Mouse (Mus musculus) left cerebral cortex, adult 18-20 months (tissue): ENCODE data around the gene Kazn. TPM values are rescaled to one million over a fixed set of nuclear protein-coding genes. Genes with fewer than 3 reads are reported as not detected.

Source experiments
- DNase-seq, 2 experiments: peaks; one replicate each; pipeline ENCODE4 v3.0.0; 2021 to 2022; ENCODE audit warnings: low spot score in 2 of 2, mixed read lengths in 1 of 2
- total RNA-seq, 2 experiments: library from RNA; stranded (reverse); gene quantifications; 2 replicates each; pipeline ENCODE4 v1.2.3; 2021

Kazn gene
- total RNA-seq, 2 experiments from 2014 or later = 76.8 to 79.4 TPM

DNA sequence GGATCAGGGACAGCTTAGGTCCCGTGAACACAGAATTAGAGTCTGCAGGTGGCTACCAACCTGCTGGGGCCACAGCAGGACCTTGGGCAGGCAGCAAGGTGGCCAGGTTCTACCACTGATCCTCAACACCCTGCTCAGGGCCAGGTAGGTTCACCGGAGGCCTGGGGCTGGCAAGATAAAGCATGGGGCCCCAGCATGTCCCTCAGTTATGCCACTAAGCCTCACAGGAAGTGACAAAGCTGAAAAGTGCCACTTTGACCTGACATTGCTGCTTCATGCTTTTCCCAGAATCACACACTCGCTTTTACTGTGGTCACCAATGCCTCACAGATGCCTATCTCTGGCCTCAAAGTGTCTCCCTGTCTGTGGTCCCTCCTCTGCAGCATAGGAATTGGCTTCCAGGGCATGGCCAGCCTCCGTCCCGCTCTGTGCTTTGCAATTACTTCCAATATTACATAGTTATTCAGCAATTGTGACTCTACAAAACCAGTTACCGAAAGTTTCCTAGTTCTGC, 111.9 kb downstream of the Kazn start:
- DNase-seq = no peak

DNA sequence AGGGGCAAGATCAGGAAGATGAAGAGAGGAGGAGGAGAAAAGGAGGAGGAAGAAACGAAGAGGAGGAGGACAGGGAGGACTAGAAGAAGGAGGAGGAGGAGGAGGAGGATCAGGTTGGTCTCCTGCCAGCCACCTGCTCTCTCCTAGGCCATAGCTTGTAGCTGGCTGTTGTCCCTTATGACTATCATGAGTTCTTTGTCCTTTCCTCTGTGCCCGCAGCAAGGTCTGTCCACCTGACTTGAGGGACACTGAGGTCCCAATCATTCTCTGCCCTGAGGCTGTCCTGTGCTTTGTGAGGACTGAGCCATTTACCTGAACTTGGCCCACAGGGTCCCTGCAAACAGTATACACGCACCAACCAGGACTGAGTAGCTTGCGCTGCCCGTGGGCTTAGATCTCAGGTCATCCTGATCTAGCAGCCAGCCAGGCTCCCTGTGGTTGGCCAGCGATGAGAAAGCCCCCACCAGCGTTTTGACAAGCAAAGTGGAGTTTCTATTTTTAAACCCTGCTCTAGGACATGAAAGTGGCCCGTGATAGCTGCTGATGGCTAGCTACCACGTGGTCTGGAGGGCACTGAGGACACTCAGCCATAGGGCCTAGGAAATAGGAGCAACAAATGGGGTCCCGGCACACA, 112.4 kb downstream of the Kazn start:
- DNase-seq = no peak

DNA sequence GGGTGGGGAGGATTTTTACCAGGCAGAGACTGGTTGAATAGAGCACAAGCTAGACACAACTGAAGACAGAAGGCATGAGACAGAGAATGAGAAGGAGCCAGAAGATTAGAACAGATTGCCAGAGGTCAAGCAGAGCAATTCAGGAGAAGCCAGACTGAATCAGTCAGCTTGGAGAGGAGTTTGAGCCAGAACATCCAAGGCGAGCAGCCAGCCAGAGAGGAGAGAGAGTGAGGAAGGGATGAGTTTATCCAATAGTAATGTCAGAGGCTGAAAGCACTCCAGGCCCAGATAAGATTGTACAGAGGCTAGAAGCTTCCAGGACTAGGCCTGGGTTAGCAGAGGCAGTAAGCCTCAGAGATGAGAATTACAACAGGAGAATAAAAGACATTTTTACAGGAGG, 118.0 kb downstream of the Kazn start:
- no peak for DNase-seq

DNA sequence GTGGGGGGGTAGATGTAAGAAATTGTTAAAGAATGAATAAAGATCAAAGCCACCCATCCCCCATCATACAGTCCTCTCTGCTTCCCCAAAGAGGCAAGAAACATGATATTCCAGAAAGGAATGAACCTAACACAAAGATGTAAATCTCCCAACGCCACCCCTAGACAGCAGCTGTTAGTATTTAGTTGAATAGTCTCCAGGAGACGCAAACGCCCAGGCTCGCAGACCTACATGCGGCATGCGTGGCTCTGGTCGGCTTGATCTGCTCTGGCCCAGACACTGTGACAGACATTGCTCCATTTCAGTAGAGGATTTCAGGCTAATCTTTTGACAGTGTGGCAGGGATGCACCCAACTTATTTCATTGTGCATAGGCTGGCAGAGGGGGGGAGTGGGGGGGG, 120.7 kb downstream of the Kazn start:
- DNase-seq = no peak

DNA sequence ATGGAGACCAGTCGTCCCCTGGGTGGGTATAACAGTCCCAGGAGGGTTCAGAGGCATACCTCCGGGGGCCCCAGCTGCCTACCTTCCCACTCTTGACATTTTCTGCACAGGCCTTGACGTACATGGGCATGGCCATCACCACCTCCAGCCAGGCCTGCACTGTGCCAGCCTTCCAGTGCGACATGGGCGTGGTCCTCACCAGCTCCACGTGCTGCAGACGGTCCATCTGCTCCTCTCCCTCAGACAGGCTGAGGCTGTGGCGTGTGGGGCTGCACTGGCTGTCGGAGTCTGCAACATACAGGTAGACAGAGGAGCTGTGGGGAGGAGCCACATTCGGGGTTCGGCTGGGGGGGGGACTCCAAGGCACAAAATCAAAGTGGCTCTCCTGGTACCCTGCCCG, 121.2 kb downstream of the Kazn start:
- DNase-seq = no peak

DNA sequence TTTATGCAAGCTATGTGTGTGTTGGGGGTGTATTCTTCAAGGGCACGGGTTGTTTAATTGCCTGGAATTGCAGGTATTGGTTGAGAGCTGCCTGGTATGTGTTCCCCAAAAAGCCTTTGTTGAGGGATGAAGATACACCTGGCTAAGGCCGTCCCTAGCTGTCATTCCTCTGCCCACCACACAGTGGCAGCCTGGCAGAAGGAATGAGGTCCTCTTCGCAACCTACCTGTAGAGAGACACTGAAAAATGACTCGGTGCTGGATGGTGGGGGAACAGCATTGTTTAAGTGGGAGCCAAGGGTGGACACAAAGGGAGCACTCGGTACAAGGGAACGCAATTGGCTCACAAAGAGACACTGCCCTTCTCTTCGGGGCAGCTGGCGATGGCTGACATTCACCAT, 125.9 kb downstream of the Kazn start:
- DNase-seq = peak; percentile 38 to 56

DNA sequence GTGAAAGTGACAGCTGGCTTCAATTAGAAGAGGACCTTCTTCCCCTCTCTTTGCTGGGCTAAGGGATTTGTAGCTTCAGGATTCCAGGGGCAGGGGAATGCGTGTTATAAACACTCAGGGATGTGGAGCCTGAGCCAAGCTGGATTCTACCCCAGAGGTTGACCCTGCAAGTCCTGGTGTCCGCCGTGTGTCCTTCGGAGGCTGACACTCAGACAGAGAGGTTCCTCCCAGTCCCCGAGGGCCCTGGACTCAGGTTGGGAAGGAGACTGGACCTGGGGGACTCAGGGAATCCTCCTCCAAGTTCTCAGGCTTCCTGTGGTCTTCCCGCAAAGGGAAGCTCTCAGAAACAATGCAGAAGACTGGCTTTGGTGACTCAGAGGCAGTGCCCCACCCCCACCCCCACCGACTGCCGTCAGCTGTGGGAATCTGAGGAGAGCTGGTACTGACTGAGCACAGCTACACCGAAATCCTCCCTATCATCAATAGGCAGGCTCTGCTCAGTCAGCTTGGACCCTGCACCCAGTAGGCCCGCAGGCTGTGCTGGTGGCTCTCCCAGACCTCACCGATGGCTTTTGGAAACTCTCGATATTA, 136.0 kb downstream of the Kazn start:
- no peak for DNase-seq

DNA sequence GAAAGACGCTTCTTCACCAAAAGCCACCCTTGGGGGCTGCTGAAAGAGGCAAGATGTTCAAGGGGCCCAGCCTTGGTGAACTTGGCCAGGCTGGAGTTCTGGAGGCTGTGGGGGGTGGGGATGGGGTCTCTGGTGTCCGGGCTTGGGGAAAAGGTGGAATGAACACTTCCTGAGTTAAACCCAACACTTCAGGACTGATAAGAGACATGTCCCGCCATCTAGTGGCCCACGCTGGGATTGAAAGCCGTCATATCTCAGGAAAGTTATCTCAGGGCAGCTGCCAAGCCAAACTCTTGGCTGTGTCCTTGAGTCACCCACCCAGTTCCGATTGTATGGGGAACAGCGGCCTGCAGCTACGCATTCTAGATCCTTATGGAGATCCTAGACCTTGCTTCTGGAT, 140.9 kb downstream of the Kazn start:
- peak; percentile 79 to 81 for DNase-seq

DNA sequence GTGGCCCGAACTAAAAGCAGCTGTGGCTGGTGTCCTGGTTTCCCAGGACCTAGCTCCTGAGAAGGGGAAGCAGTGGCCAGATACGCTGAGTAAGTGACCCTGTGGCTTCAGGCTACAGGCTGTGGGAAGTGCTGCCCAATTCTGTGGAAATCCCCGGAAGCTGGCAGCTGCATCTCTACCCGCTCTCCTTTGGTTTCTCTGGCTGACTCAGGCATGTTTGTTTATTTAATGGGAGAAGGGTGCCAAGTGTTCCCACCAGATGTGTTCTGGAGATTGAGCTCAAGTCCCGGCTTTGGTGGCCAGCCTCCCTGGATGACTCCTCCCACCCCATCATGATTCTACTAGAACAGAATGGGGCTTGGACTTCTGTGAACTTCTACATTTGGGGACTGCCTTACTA, 141.3 kb downstream of the Kazn start:
- DNase-seq = no peak

DNA sequence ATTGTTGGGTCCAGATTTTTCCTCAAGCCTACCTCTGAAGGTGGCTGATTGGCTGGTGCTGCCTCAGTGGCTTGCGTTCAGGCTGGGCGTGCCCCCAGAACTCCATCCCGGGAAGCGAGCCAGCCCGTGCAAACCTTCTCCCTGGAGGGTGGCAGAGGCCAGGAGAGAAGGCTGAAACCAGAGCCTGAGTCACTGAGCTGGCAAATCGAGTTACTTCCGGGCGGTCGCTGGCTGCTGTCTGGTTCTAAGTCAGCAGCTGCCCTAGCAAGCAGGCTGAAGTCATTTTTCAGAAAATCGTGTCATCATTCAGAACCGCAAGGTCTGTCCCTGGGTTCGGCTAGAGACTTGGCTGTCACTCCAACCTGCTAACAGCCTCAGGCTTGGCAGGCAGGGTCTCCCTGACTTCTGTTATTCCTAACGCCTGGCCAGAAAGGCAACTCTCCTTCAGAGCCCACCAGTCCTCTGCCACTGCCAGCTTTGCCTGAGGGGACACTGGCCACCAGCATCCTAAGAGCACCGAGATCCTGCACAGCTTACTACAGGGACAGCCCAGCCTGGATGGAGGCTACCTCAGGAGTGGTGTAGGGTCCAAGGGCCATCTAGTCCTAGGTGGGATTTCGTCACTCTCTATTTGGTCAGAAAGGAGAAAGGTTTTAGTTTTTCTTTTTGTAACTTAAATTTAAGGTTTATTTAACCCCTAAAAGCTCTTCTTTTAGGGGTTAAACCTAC, 143.5 kb downstream of the Kazn start:
- DNase-seq = no peak

DNA sequence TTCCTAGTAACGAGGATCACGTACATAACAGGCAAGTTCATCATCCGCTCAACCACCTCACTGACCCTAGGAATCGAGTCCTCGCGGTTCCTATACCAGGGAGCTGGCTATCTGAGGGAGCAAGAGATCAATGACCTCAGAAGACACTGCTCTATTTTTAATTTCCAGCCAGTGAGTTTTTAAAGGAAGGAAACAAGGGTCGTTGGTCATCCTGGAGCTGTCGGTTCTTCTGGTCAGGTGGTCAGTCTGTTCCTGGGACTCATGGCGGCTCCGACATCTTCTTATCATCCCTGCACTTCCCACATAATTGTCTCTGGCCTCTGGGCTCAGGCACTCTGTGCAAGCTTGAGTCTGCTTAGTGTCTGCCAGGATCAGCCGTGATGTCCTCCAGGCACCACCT, 144.8 kb downstream of the Kazn start:
- DNase-seq = no peak

DNA sequence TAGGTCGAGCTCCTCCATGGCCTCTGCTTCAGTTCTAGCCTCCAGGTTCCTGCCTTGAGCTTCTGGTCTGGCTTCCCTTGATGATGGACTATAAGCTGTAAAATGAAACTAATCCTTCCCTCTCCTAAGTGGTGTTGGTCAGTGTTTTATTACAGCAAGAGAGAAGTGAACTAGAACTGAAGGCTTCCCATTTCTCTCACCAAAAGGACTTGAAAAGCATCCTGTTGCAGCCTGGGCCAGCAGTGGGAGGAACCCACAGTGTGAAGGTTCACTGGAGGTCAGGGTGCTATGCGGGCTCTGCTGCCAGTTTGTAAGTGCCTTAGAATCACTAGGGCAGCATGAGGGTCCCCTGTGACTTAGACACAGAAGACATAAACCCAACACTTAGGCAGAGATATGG, 148.1 kb downstream of the Kazn start:
- no peak for DNase-seq

DNA sequence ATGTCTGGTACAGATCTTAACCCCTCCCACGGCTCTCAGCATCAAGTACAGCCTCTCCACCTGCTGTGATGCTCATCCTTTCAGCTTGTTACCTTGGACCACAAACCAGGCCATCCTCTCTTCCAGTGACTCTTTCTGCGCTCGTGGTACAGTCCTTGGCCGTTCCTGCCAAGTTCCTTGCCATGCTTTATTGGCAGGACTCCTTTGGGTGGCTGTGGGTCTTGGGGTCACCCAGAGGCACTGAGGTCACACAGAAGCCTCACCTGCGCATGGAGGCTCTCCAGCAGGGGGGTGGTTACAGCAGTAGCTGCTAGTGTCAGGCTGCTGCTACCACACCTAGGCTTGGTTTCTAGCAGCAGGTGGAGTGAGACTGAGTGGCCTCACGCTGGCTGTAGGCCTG, 149.2 kb downstream of the Kazn start:
- DNase-seq = no peak

DNA sequence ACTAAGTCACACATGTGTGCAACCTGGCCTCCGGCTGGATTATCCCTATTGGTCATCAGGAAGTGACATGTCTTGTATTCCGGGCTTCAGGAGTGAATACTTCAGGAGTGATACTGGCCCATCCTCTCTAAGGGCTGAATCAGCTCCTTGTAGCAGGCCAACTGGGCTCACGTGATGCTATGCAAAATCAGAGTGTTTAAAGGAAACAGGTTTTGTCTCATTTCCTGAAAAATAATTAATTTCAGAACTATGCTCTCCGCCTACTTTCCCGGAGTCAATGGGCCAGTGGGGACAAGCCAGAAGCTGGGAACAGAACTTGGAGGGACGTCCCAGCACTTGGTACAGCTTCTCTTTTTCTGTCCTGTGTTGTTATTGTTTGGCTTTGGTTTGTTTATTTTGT, 150.4 kb downstream of the Kazn start:
- DNase-seq = no peak

DNA sequence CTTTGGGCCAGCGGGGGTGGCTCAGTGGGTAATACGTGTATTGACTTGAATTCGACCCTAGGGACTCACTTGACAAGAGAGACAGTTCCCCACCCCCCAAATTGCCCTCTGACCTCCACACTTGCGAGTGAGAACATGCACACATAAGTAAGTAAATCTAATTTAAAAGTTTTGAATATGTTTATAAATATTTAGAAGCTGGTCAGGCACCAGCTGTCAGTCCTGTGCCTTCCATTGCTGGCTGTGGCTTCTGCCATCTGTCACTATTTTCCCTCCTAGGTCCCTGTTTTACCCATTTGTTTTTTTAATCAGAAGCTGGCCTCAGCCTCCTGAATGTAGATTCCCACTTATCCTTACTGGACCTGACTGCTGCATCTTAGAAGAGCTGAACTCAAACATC, 150.8 kb downstream of the Kazn start:
- DNase-seq = no peak

DNA sequence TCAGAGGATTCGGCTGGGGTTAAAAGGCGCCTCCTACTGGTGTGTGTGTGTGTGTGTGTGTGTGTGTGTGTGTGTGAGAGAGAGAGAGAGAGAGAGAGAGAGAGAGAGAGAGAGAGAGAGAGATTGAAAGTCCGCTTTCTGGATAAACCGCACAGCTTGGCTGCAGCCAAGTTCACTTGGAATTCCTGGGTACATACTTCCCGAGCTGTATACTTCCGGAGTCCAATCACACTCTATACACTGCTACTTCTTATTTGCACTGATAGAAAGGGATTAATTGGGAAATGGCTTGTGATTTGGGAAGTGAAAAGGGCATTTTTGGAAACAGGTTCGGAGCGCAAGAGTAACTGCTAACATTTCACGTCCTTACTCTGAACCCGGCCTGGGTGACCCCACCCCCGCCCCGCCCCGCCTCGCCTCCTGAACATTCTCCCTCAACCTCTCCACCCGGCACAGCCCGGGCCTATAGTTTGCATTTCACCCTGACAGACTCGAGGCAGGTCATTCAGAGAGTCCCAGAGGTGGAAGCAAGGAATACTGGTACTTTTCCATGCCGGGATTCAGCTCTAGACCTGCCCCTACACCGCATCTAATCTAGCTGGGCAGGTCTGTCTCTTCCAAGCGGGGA, 154.2 kb downstream of the Kazn start:
- no peak for DNase-seq

DNA sequence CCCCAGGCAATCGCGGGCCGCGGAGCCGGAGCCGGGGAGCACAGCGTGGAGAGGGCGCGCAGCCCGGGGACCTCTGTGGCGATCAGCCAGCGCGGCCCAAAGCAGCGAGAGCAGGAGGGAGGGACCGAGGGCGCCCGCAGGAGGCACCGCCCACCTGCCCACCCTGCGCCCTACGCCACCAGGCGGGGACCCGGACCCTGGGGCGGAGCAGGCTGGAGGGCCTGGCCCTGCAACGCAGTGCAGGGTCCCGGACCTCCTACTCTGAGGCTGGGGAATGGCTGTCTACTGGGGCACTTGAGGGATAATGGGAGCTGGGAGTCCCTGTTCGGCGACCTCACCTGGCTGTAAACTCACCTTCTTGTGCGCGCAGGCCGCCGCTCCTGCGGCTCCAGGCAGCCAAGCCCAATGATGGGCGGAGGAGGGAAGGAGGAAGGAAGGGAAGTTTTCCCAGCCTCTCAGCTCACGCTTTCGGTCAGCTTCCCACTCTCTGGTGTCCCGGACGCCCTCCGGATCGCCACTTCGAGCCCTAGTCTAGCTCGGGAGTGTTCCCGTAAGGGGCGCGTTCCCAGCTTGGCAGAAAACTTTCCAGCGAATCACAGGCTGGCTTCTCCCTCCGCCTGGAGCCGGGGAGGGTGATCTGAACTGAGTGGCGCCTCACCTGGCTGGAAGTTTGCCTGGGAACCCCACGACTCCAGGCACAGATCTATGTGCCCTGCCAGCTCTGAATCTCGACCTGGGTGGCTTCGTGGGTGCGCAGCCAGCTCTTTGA, 154.9 kb downstream of the Kazn start, which contains the start of gene Tmem51:
Tmem51 (minus strand) TSS at position 174 of the 769 bp plus-strand sequence.
- DNase-seq = no peak

DNA sequence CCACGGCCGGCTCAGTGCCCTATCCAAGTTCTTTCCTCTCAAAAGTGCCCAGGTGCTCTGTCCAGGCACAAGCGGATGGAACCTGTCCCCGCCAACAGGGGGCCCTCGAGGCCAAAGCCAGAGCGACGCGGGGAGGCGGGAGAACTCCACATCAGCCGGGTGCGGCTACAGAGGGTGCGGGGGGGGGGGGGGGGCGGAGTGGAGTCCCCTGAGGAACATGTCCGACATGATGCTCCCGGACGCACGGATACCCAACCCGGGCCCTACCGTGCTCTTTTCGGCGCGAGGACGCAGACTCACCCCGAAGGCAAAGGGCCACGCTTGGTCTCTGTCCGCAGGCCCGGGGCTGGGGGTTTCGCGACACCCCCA, 155.5 kb downstream of the Kazn start:
- peak; percentile 29 to 44 for DNase-seq

DNA sequence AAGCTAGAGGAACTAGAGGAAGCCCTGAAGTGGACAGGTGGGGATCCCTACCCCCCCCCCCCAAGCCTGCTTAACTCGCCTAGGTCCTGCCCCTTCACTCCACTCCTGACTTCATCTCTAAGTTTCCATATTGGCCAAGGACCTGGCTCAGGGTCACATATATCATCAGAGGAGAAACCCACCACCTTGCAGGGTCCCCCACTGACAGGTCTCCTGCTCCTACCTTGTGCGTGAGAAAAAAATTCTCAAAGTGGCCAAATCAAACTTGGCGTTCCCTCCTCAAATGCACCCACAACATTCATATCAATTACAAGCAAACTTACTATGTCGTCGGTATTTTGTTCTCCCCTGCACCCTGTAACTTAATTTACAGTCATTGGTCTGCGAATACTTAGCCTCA, 156.0 kb downstream of the Kazn start:
- no peak for DNase-seq

DNA sequence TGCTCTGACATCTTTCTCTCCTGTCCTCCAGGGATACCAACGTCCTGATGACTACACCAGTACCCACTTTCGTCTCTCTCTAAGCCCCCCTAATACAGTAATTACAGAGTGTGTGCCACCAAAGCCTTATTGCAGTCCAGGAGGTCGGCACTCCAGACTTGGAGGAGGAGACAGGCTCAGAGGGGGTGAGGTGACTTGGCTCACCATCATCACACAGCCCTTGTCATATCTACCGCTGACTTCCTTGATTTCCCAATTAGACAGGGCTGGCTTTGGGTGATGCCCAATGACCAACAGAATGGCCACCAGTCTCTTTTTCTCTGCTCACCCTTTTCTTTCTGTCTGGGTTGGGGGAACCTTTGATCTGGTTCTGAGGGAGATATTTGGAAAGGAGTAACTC, 156.5 kb downstream of the Kazn start:
- no peak for DNase-seq

DNA sequence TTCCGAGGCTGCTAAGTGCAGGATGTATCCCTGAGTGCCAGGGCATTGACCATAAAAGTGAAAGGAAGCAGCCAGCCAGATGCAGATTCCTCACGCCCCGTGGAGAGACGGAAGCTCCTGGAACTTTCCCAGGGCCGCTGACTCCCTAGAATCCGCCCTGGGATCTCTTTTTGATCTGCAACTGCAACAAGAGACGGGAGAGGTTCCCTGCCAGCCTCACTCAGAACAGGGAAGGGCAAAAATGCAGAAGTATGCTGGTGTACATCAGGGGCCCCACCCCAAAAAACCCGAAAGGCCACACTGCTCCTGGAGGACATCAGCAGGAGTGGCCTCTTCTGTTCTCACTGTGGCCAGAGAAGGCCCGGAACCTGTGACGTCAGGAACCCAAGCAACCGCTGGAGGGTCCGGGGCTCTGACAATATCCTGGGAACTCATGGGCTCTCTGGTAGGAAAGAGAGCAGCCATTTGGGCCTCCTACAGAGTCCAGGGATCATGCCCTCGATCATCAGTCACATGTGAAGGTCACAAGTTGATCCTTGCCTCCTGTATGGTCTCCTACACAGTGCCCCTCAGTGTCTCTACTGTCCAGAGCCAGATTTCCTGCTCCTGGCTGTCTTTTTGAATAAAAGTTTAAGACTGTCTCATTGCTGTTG, 157.4 kb downstream of the Kazn start:
- no peak for DNase-seq
